Mouse (Mus musculus) cerebellum, postnatal 14 days (tissue): ENCODE results near the gene Naaladl1.
A peak's percentile ranks its signal among the peaks of the same experiment; 100 is the strongest.

ENCODE experiments used
- DNase-seq, 2 experiments: peaks; one replicate each; pipeline ENCODE4 v3.0.0; 2021; ENCODE audit warnings: mixed read lengths in 2 of 2

The Naaladl1 gene

GRCm38 (mm10) chr19:6105586-6105985 is at the start of gene Naaladl1:
TSS of gene Naaladl1 (plus strand) at chr19:6105782.
- no peak for DNase-seq

- peak in 1 of 2 experiments; percentile 29 for DNase-seq
Observed at GRCm38 (mm10) chr19:6056696-6057095, 48.9 kb upstream of the Naaladl1 start.

GRCm38 (mm10) chr19:6057313-6058096 is 48.1 kb upstream of the Naaladl1 start, which contains the start of the genes Mrpl49 and Fau:
TSS of gene Mrpl49 (minus strand) at chr19:6057785.
TSS of gene Fau (plus strand) at chr19:6057844.
- DNase-seq: peak; percentile 99 to 100

GRCm38 (mm10) chr19:6058513-6058912 is 47.1 kb upstream of the Naaladl1 start:
- peak in 1 of 2 experiments; percentile 26 for DNase-seq

GRCm38 (mm10) chr19:6058966-6059365 is 46.6 kb upstream of the Naaladl1 start:
- no peak for DNase-seq

GRCm38 (mm10) chr19:6061021-6061533 is 44.5 kb upstream of the Naaladl1 start, which contains the start of gene Znhit2:
TSS of gene Znhit2 (plus strand) at chr19:6061192.
- peak; percentile 89 to 92 for DNase-seq

- DNase-seq: peak; percentile 58 to 66
Observed at GRCm38 (mm10) chr19:6061641-6062302, 43.8 kb upstream of the Naaladl1 start.

- no peak for DNase-seq
Observed at GRCm38 (mm10) chr19:6062418-6062817, 43.2 kb upstream of the Naaladl1 start.

GRCm38 (mm10) chr19:6063081-6063480 is 42.5 kb upstream of the Naaladl1 start:
- no peak for DNase-seq

- DNase-seq: no peak
Observed at GRCm38 (mm10) chr19:6066571-6066970, 39.0 kb upstream of the Naaladl1 start.

- DNase-seq: peak; percentile 92 to 96
Observed at GRCm38 (mm10) chr19:6067011-6067723, 38.4 kb upstream of the Naaladl1 start.

GRCm38 (mm10) chr19:6067724-6068415 is 37.7 kb upstream of the Naaladl1 start, which contains the start of gene Tm7sf2:
TSS of gene Tm7sf2 (minus strand) at chr19:6068373.
- peak; percentile 87 to 91 for DNase-seq

GRCm38 (mm10) chr19:6068951-6069350 is 36.6 kb upstream of the Naaladl1 start:
- DNase-seq: peak in 1 of 2 experiments; percentile 53

GRCm38 (mm10) chr19:6069851-6070250 is 35.7 kb upstream of the Naaladl1 start:
- no peak for DNase-seq

- DNase-seq: peak; percentile 50 to 65
Observed at GRCm38 (mm10) chr19:6070571-6071250, 34.9 kb upstream of the Naaladl1 start.

GRCm38 (mm10) chr19:6071261-6071660 is 34.3 kb upstream of the Naaladl1 start:
- DNase-seq: peak in 1 of 2 experiments; percentile 25

GRCm38 (mm10) chr19:6073889-6074288 is 31.7 kb upstream of the Naaladl1 start:
- no peak for DNase-seq

GRCm38 (mm10) chr19:6076564-6077393 is 28.8 kb upstream of the Naaladl1 start, which contains the start of gene Vps51:
TSS of gene Vps51 (minus strand) at chr19:6077231.
- DNase-seq: peak; percentile 90 to 92

GRCm38 (mm10) chr19:6079983-6080480 is 25.6 kb upstream of the Naaladl1 start, which contains the start of gene Tmem262:
TSS of gene Tmem262 (plus strand) at chr19:6080033.
- no peak for DNase-seq

GRCm38 (mm10) chr19:6082156-6082555 is 23.4 kb upstream of the Naaladl1 start, which contains the start of gene Gm28374:
TSS of gene Gm28374 (minus strand) at chr19:6082256.
- DNase-seq: no peak
